ENCODE assay signal across 16 mouse cellular contexts in the genomic region with DNA sequence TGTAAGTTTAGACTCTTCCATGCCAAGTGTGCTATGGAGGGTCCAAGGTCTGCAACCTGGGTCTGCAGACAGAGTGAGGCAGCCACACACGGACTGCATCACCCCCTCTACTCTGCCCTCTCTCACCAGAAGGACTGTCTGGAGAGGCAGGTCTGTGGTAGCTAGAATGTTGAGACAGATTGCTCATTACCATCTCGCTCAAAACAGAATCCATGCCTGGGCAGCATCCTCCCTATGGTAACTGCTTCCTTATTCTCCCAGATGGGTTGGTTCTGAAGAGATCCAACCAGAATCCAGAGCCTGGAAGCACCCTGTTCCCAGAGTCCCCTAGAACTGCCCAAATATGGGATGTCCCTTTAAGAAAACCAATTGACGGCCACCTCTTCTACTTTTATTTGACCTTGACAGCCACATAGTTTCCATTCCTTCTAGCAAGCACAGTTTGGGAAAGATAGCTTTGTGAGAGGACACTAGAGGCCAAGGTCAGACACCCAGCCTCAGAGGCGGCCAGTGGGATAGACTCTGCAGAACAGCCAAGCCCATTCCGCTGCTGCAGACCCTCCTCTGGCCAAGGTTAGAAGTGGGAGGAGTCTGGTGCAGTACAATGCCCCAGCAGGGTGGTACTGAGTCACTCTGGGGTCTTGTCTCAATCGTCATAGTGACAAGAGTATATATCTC. TPM values are rescaled to one million over a fixed set of nuclear protein-coding genes. Genes with fewer than 3 reads are reported as not detected.
DNase-seq lines count a peak whose midpoint lies in the region; ATAC-seq lines count a peak whose summit lies in the region.
"Had no signal": no experiment of that assay in that cellular context is flagged by ENCODE, and none has a peak within 500 bp of the region (broad histone marks: within the 10 kb centered on the region; RNA-seq: fewer than 3 reads in every experiment).

No protein-coding gene starts in this region.

- H3K4me3 ChIP-seq in heart, embryonic 15.5 days = no peak overlapping the region
- H3K4me3 ChIP-seq in midbrain, embryonic 15.5 days = no peak overlapping the region
- H3K4me3 ChIP-seq: embryonic facial prominence, embryonic 13.5 days; hindbrain, embryonic 10.5 days; midbrain, embryonic 13.5 days; stomach, embryonic 15.5 days had no signal

- WGBS in heart, embryonic 15.5 days = 34% methylated on average over 6 of the region's 6 CpGs
- WGBS in midbrain, embryonic 15.5 days = 54% methylated on average over 6 of the region's 6 CpGs

- peak; percentile 42 for DNase-seq in adrenal gland, adult 2 months
- DNase-seq in adrenal gland, adult 18-20 months (ENCODE audit: low spot score in 2 of 2) = no peak
- peak; percentile 22 for DNase-seq in kidney, adult 9 months
- DNase-seq in kidney, postnatal 10 days = no peak
- DNase-seq in ES-CJ7 (ENCODE audit: low read depth, low spot score) = peak; percentile 83
- DNase-seq in spleen, postnatal 36 days (ENCODE audit: low spot score in 2 of 2) = no peak
- DNase-seq: cerebellum, postnatal 14 days; lung, postnatal 14 days; right cerebral cortex, postnatal 25 days had no signal

- H3K4me1 ChIP-seq in heart, embryonic 15.5 days (replicated peaks) = peaks cover 48% of the 10 kb centered on the region
- no peaks in the 10 kb centered on the region for H3K4me1 ChIP-seq in midbrain, embryonic 15.5 days

- H3K27ac ChIP-seq in heart, embryonic 15.5 days = peak overlapping the region; percentile 86
- no peak overlapping the region for H3K27ac ChIP-seq in midbrain, embryonic 15.5 days
- H3K27ac ChIP-seq: embryonic facial prominence, embryonic 13.5 days; hindbrain, embryonic 10.5 days; midbrain, embryonic 13.5 days; stomach, embryonic 15.5 days had no signal

- ATAC-seq in heart, embryonic 15.5 days (replicated peaks; ENCODE audit: insufficient number of reproducible peaks, insufficient read depth, low FRiP score, low read depth) = peak; percentile 80
- no peak for ATAC-seq in midbrain, embryonic 15.5 days (replicated peaks)
- ATAC-seq: midbrain, embryonic 13.5 days had no signal

- H3K27me3 ChIP-seq in heart, embryonic 15.5 days = no peaks in the 10 kb centered on the region
- H3K27me3 ChIP-seq in midbrain, embryonic 15.5 days (replicated peaks) = no peaks in the 10 kb centered on the region
- H3K27me3 ChIP-seq: embryonic facial prominence, embryonic 13.5 days; midbrain, embryonic 13.5 days; stomach, embryonic 15.5 days had no signal

- peaks cover 17% of the 10 kb centered on the region; the same call in 1 of the 2 replicates for H3K36me3 ChIP-seq in heart, embryonic 15.5 days
- H3K36me3 ChIP-seq in midbrain, embryonic 15.5 days (replicated peaks) = no peaks in the 10 kb centered on the region
- H3K36me3 ChIP-seq: embryonic facial prominence, embryonic 13.5 days; stomach, embryonic 15.5 days had no signal

- H3K4me2 ChIP-seq in heart, embryonic 15.5 days = peak overlapping the region; percentile 12; the same call in 1 of the 2 replicates
- H3K4me2 ChIP-seq in midbrain, embryonic 15.5 days = no peak overlapping the region
- H3K4me2 ChIP-seq: embryonic facial prominence, embryonic 13.5 days; midbrain, embryonic 13.5 days; stomach, embryonic 15.5 days had no signal

- no peak overlapping the region for H3K9ac ChIP-seq in heart, embryonic 15.5 days
- H3K9ac ChIP-seq in midbrain, embryonic 15.5 days = no peak overlapping the region
- H3K9ac ChIP-seq: embryonic facial prominence, embryonic 13.5 days; midbrain, embryonic 13.5 days; stomach, embryonic 15.5 days had no signal

- no peaks in the 10 kb centered on the region for H3K9me3 ChIP-seq in heart, embryonic 15.5 days (replicated peaks)
- no peaks in the 10 kb centered on the region for H3K9me3 ChIP-seq in midbrain, embryonic 15.5 days
- H3K9me3 ChIP-seq: embryonic facial prominence, embryonic 13.5 days; hindbrain, embryonic 10.5 days; midbrain, embryonic 13.5 days; stomach, embryonic 15.5 days had no signal

RNA-seq across cellular contexts. Expression of a gene that starts 6.9 kb away (rescaled TPM):
- total RNA-seq in adrenal gland, adult 2 months (2021) = 1 to 10 TPM; 5.0 to 7.9 TPM
- 11.3 and 12.3 TPM in 2 replicates for polyA plus RNA-seq in adrenal gland, adult 2 months (2012; rRNA removed)
- total RNA-seq in adrenal gland, adult 18-20 months (2021) = 1 to 10 TPM; 5.1 to 5.2 TPM
- polyA plus RNA-seq in heart, embryonic 15.5 days (2015; fragmentation: Nextera tagmentation; extraction: Ambion mirVana) = 28.7 and 35.2 TPM in 2 replicates
- polyA plus RNA-seq in midbrain, embryonic 15.5 days (2015; fragmentation: Nextera tagmentation; extraction: Ambion mirVana) = 4.8 and 5.2 TPM in 2 replicates
- total RNA-seq: MEL had no signal

Comparison
In these comparisons a context has a peak if more than half of its experiments do, and no peak if none do; other contexts are left out.
1. DNase-seq: peak in adrenal gland, adult 2 months (single experiment), kidney, adult 9 months (single experiment) and ES-CJ7 (single experiment); none in adrenal gland, adult 18-20 months (0 of 2), kidney, postnatal 10 days (single experiment) and spleen, postnatal 36 days (0 of 2).